13 mouse cellular contexts compared by ENCODE assay signal in the genomic region with DNA sequence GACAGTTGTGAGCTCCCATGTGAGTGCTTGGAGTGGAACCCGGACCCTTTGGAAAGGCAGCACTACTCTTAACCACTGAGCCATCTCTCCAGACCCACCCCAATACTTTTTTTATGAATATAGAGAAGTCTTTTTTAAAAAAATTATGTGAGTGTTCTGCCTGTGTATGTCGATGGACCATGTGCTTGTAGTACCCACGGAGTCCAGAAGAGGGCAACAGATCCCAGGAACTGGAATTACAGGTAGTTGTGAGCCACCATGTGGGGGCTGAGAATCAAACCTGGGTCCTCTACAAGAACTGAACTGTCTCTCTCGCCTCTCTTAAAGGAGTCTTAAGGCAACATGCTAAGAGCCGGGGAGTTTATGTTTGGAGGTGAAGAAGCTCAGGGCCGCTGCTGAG. TPM values are rescaled to one million over a fixed set of nuclear protein-coding genes. Genes with fewer than 3 reads are reported as not detected.
DNase-seq lines count a peak whose midpoint lies in the region; ATAC-seq and TF ChIP-seq lines count a peak whose summit lies in the region.
"Had no signal": no experiment of that assay in that cellular context is flagged by ENCODE, and none has a peak within 500 bp of the region (broad histone marks: within the 10 kb centered on the region; RNA-seq: fewer than 3 reads in every experiment).

No protein-coding gene starts in this region.

- no peaks in the 10 kb centered on the region for H3K9me3 ChIP-seq in kidney, postnatal 0 days (replicated peaks; ENCODE audit: low read length)
- no peaks in the 10 kb centered on the region for H3K9me3 ChIP-seq in MEL (replicated peaks; ENCODE audit: insufficient read depth, low read length)
- H3K9me3 ChIP-seq in hindbrain, embryonic 13.5 days, result no peaks in the 10 kb centered on the region
- H3K9me3 ChIP-seq: embryonic facial prominence, embryonic 12.5 days had no signal

- no peak overlapping the region for H3K9ac ChIP-seq in kidney, postnatal 0 days (ENCODE audit: low read depth, low read length)
- no peak overlapping the region; the same call in 1 of the 2 replicates for H3K9ac ChIP-seq in MEL (ENCODE audit: control insufficient read depth, low read depth, low read length, poor library complexity, severe bottlenecking)
- no peak overlapping the region for H3K9ac ChIP-seq in hindbrain, embryonic 13.5 days
- H3K9ac ChIP-seq: embryonic facial prominence, embryonic 12.5 days had no signal

- no peak for DNase-seq in kidney, postnatal 0 days (ENCODE audit: low spot score)
- no peak for DNase-seq in kidney, adult 8-10 months
- peak; percentile 12 for DNase-seq in thymus, postnatal 0 days (ENCODE audit: low spot score)
- DNase-seq in thymus, postnatal 10 days (ENCODE audit: low spot score in 2 of 2), result no peak
- peak; percentile 81 for DNase-seq in MEL (ENCODE audit: low read depth, low spot score)
- DNase-seq: cerebellum, postnatal 25 days; kidney, postnatal 10 days; right cerebral cortex, adult 18-20 months had no signal

- peak; percentile 44; the same call in 1 of the 2 replicates for TF ChIP-seq CTCF in kidney, postnatal 0 days (IDR thresholded peaks at IDR 0.05; ENCODE audit: low read depth)
- TF ChIP-seq CTCF in MEL (IDR thresholded peaks at IDR 0.05 in 2 of 3, conservative IDR thresholded peaks at IDR 0.05 in 1 of 3; ENCODE audit: control insufficient read depth in 1 of 3, insufficient read depth in 1 of 3, low read depth in 2 of 3, low read length in 3 of 3, poor library complexity in 1 of 3, severe bottlenecking in 1 of 3), result peak; percentile 53 to 64 (median 61)
- peak; percentile 29; the same call in 1 of the 2 replicates for TF ChIP-seq CTCF in small intestine, adult 2 months (IDR thresholded peaks at IDR 0.05; ENCODE audit: extremely low read depth, insufficient read length, insufficient replicate concordance, low read depth, low read length)

- 90% methylated on average over 6 of the region's 6 CpGs for WGBS in kidney, postnatal 0 days
- WGBS in small intestine, adult 2 months, result 93% methylated on average over 6 of the region's 6 CpGs
- 93% methylated on average over 6 of the region's 6 CpGs for WGBS in hindbrain, embryonic 13.5 days

- ATAC-seq in kidney, postnatal 0 days (replicated peaks; ENCODE audit: low FRiP score, low read depth), result no peak
- no peak for ATAC-seq in hindbrain, embryonic 13.5 days (ENCODE audit: low FRiP score)

- H3K4me2 ChIP-seq in kidney, postnatal 0 days (ENCODE audit: low read length), result no peak overlapping the region
- H3K4me2 ChIP-seq in hindbrain, embryonic 13.5 days, result no peak overlapping the region
- H3K4me2 ChIP-seq: embryonic facial prominence, embryonic 12.5 days had no signal

- TF ChIP-seq POLR2A in MEL (IDR thresholded peaks at IDR 0.05; ENCODE audit: control insufficient read depth in 1 of 2, insufficient read depth in 1 of 2, low read depth in 1 of 2, low read length in 2 of 2, poor library complexity in 1 of 2), result no peak
- TF ChIP-seq POLR2A in small intestine, adult 2 months (IDR thresholded peaks at IDR 0.05; ENCODE audit: low read depth, low read length), result no peak

- H3K4me1 ChIP-seq in kidney, postnatal 0 days (replicated peaks; ENCODE audit: insufficient read depth, low read length), result no peaks in the 10 kb centered on the region
- H3K4me1 ChIP-seq in MEL (ENCODE audit: control insufficient read depth in 1 of 2, insufficient read depth in 2 of 2, low read length in 2 of 2), result peaks cover 3 to 12% of the 10 kb centered on the region in 2 experiments; a peak in 3 of 4 replicates
- no peaks in the 10 kb centered on the region for H3K4me1 ChIP-seq in small intestine, adult 2 months (ENCODE audit: control insufficient read depth, insufficient read depth, insufficient read length, low read length)
- H3K4me1 ChIP-seq in hindbrain, embryonic 13.5 days (replicated peaks), result 0 out of 2 replicates have a peak, but pooled peaks cover 3% of the 10 kb centered on the region

- H3K36me3 ChIP-seq in kidney, postnatal 0 days (ENCODE audit: insufficient read depth, low read length), result no peaks in the 10 kb centered on the region
- peaks cover 0 to 8% of the 10 kb centered on the region in 2 experiments; a peak in 2 of 4 replicates for H3K36me3 ChIP-seq in MEL (ENCODE audit: control insufficient read depth in 1 of 2, insufficient read depth in 2 of 2, low read length in 2 of 2)
- no peaks in the 10 kb centered on the region for H3K36me3 ChIP-seq in small intestine, adult 2 months (ENCODE audit: control insufficient read depth, insufficient read depth, low read length)
- H3K36me3 ChIP-seq in hindbrain, embryonic 13.5 days, result no peaks in the 10 kb centered on the region
- H3K36me3 ChIP-seq: embryonic facial prominence, embryonic 12.5 days; forebrain, embryonic 10.5 days; hindbrain, embryonic 10.5 days had no signal

- H3K27me3 ChIP-seq in kidney, postnatal 0 days (ENCODE audit: insufficient read depth, low read length), result no peaks in the 10 kb centered on the region
- no peaks in the 10 kb centered on the region for H3K27me3 ChIP-seq in MEL (ENCODE audit: control insufficient read depth in 1 of 2, insufficient read depth in 2 of 2, low read length in 2 of 2)
- H3K27me3 ChIP-seq in small intestine, adult 2 months (ENCODE audit: control insufficient read depth, insufficient read depth, low read length), result no peaks in the 10 kb centered on the region
- H3K27me3 ChIP-seq in hindbrain, embryonic 13.5 days, result no peaks in the 10 kb centered on the region
- H3K27me3 ChIP-seq: embryonic facial prominence, embryonic 12.5 days had no signal

- TF ChIP-seq RAD21 in MEL (IDR thresholded peaks at IDR 0.05; ENCODE audit: low read depth, low read length), result peak; percentile 38

- H3K27ac ChIP-seq in kidney, postnatal 0 days, result no peak overlapping the region
- no peak overlapping the region for H3K27ac ChIP-seq in MEL (ENCODE audit: control insufficient read depth, low read depth, low read length)
- H3K27ac ChIP-seq in small intestine, adult 2 months (ENCODE audit: insufficient read depth, low read depth, low read length), result no peak overlapping the region
- H3K27ac ChIP-seq in hindbrain, embryonic 13.5 days, result no peak overlapping the region
- H3K27ac ChIP-seq: embryonic facial prominence, embryonic 12.5 days; forebrain, embryonic 10.5 days; hindbrain, embryonic 10.5 days had no signal

- no peak for TF ChIP-seq EP300 in MEL (IDR thresholded peaks at IDR 0.05; ENCODE audit: low read depth in 1 of 2, low read length in 2 of 2)

- no peak overlapping the region for H3K4me3 ChIP-seq in kidney, postnatal 0 days (replicated peaks; ENCODE audit: low read depth, low read length)
- no peak overlapping the region for H3K4me3 ChIP-seq in MEL (ENCODE audit: control insufficient read depth in 1 of 2, insufficient read depth in 1 of 2, low read depth in 2 of 2, low read length in 2 of 2)
- no peak overlapping the region for H3K4me3 ChIP-seq in small intestine, adult 2 months (ENCODE audit: low read depth, low read length)
- no peak overlapping the region for H3K4me3 ChIP-seq in hindbrain, embryonic 13.5 days
- H3K4me3 ChIP-seq: embryonic facial prominence, embryonic 12.5 days; forebrain, embryonic 10.5 days; hindbrain, embryonic 10.5 days had no signal

- no peaks in the 10 kb centered on the region for H3K79me2 ChIP-seq in MEL (ENCODE audit: control insufficient read depth, insufficient read depth, low read length, poor library complexity)

TF ChIP-seq in MEL, 35 proteins besides CTCF, POLR2A, EP300 and RAD21:
- TF ChIP-seq GABPA (IDR thresholded peaks at IDR 0.05; ENCODE audit: low read depth, low read length) (no peak), TAL1 (IDR thresholded peaks at IDR 0.05; ENCODE audit: low read length) (no peak), ZNF384 (IDR thresholded peaks at IDR 0.05; ENCODE audit: low read depth, low read length) (0 out of 2 replicates have a peak, but pooled peaks have one; percentile 21), USF1 (IDR thresholded peaks at IDR 0.05; ENCODE audit: low read depth, low read length) (0 out of 2 replicates have a peak, but pooled peaks have one; percentile 9), SMC3 (IDR thresholded peaks at IDR 0.05; ENCODE audit: low read depth, low read length) (peak; percentile 39), MAX (IDR thresholded peaks at IDR 0.05; ENCODE audit: low read length) (peak; percentile 69), MYC (IDR thresholded peaks at IDR 0.05; ENCODE audit: low read depth, low read length) (peak; percentile 83), ELF1 (IDR thresholded peaks at IDR 0.05; ENCODE audit: low read depth, low read length) (no peak), ZMIZ1 (IDR thresholded peaks at IDR 0.05; ENCODE audit: low read depth, low read length) (no peak)

RNA-seq across cellular contexts. Expression of gene Zfp36l1, which starts 39.0 kb away (rescaled TPM):
- 141 and 160 TPM in 2 replicates for polyA plus RNA-seq in kidney, postnatal 0 days (2015; fragmentation: Nextera tagmentation; extraction: Ambion mirVana)
- polyA plus RNA-seq in thymus, postnatal 0 days (2015; fragmentation: Nextera tagmentation; extraction: Ambion mirVana), result 63.4 and 69.7 TPM in 2 replicates
- 1.2 and 1.5 TPM in 2 replicates for total RNA-seq in MEL (2012; rRNA removed)
- polyA plus RNA-seq in MEL (2012; ENCODE audit: insufficient read depth in 1 of 2, insufficient read length in 2 of 2, low read depth in 1 of 2, low replicate concordance in 2 of 2, missing spikeins in 1 of 2), result 10 to 100 TPM in 1 of 2 experiments, not detected in 1; 22.5 TPM
- polyA plus RNA-seq in small intestine, adult 2 months (2012; rRNA removed), result 60.1 and 118 TPM in 2 replicates
- polyA plus RNA-seq in hindbrain, embryonic 13.5 days (2015; fragmentation: Nextera tagmentation; extraction: Ambion mirVana), result 44.6 and 53.1 TPM in 2 replicates

Comparison
In these comparisons a context has a peak if more than half of its experiments do, and no peak if none do; other contexts are left out.
1. DNase-seq: peak in thymus, postnatal 0 days (single experiment) and MEL (single experiment); none in kidney, postnatal 0 days (single experiment), kidney, adult 8-10 months (0 of 2) and thymus, postnatal 10 days (0 of 2).
2. Peak in every context shown above with its lines, with median percentiles within 50 percentile points of each other: CTCF ChIP-seq.